Mouse (Mus musculus) hindbrain, embryonic 13.5 days (tissue): ENCODE data around the gene S100a8. TPM values are rescaled to one million over a fixed set of nuclear protein-coding genes. Genes with fewer than 3 reads are reported as not detected.
A peak's percentile ranks its signal among the peaks of the same experiment; 100 is the strongest.

Experiments used
- ATAC-seq: fragments of 200-750 bp; cut with Nextera tagmentation; 2 replicates; pipeline ENCODE4 v1.8.0; 2017; ENCODE audit warnings: moderate TSS enrichment; ENCODE audit not compliant: low FRiP score
- H3K27ac ChIP-seq: fragments of 300-500 bp; sonication (generic); 2 replicates; pipeline ENCODE4 v1.5.1; 2015; ENCODE audit warnings: inconsistent platforms, mild to moderate bottlenecking, moderate library complexity
- H3K27me3 ChIP-seq: fragments of 300-500 bp; sonication (generic); 2 replicates; pipeline ENCODE4 v1.6.1; 2015; ENCODE audit warnings: mild to moderate bottlenecking, inconsistent platforms
- H3K36me3 ChIP-seq: fragments of 300-500 bp; sonication (generic); 2 replicates; pipeline ENCODE4 v1.6.1; 2015; ENCODE audit warnings: mild to moderate bottlenecking, inconsistent platforms
- H3K4me1 ChIP-seq: fragments of 300-500 bp; sonication (generic); replicated peaks from 2 replicates; pipeline ENCODE4 v1.6.1; 2015; ENCODE audit warnings: inconsistent platforms
- H3K4me2 ChIP-seq: fragments of 300-500 bp; sonication (generic); 2 replicates; pipeline ENCODE4 v1.6.1; 2015; ENCODE audit warnings: inconsistent platforms, mild to moderate bottlenecking, moderate library complexity
- H3K4me3 ChIP-seq: fragments of 300-500 bp; sonication (generic); 2 replicates; pipeline ENCODE4 v1.5.1; 2015; ENCODE audit warnings: mild to moderate bottlenecking, inconsistent platforms
- H3K9ac ChIP-seq: fragments of 300-500 bp; sonication (generic); 2 replicates; pipeline ENCODE4 v1.6.1; 2015; ENCODE audit warnings: mild to moderate bottlenecking, inconsistent platforms
- H3K9me3 ChIP-seq: fragments of 300-500 bp; sonication (generic); 2 replicates; pipeline ENCODE4 v1.6.1; 2016; ENCODE audit warnings: inconsistent platforms
- WGBS: fragments of 180-500 bp; shearing (Covaris S2); methylation state at CpG from one replicate; pipeline ENCODE4 v1.1.7; 2015; 5-methylcytosine and 5-hydroxymethylcytosine counted together
- polyA plus RNA-seq: library from polyadenylated mRNA; unstranded; fragments of >200 nt; fragmentation: Nextera tagmentation; extraction: Ambion mirVana; gene quantifications from 2 replicates; pipeline ENCODE4 v1.2.1, GENCODE M21; 2015

Gene S100a8
- polyA plus RNA-seq: 8.9 and 11.2 TPM in 2 replicates

GRCm38 (mm10) chr3:90668846-90669245 lies at the start of gene S100a8:
S100a8 (plus strand) TSS chr3:90668978.
- H3K9ac ChIP-seq: no peak within 1 kb of the TSS
- H3K4me1 ChIP-seq: no peaks in the 10 kb centered on the region
- no peaks in the 10 kb centered on the region for H3K27me3 ChIP-seq
- 74% methylated on average over 8 of the region's 8 CpGs for WGBS
- H3K4me2 ChIP-seq: no peak within 1 kb of the TSS
- H3K9me3 ChIP-seq: no peaks in the 10 kb centered on the region
- no peak for ATAC-seq
- no peak within 1 kb of the TSS for H3K27ac ChIP-seq
- H3K36me3 ChIP-seq: no peaks in the 10 kb centered on the region
- H3K4me3 ChIP-seq: no peak within 1 kb of the TSS

- Histone ChIP-seq H3K4me2 (no peak overlapping the region), H3K36me3 (no peaks in the 10 kb centered on the region), H3K4me1 (peaks cover 22% of the 10 kb centered on the region), H3K27ac (no peak overlapping the region), H3K9me3 (no peaks in the 10 kb centered on the region), H3K27me3 (no peaks in the 10 kb centered on the region), H3K4me3 (no peak overlapping the region), H3K9ac (no peak overlapping the region)
- WGBS: 56% methylated on average over 7 of the region's 7 CpGs
- ATAC-seq: no peak
Observed at GRCm38 (mm10) chr3:90621552-90621951, 47.2 kb upstream of the S100a8 start.

- H3K27me3 ChIP-seq: no peaks in the 10 kb centered on the region
- 6% methylated on average over 2 of the region's 2 CpGs for WGBS
- peak; percentile 64; the same call in 1 of the 2 replicates for ATAC-seq
- H3K4me3 ChIP-seq: no peak overlapping the region
- H3K9ac ChIP-seq: no peak overlapping the region
- no peak overlapping the region for H3K4me2 ChIP-seq
- H3K36me3 ChIP-seq: no peaks in the 10 kb centered on the region
- H3K27ac ChIP-seq: peak overlapping the region; percentile 68
- H3K4me1 ChIP-seq: peaks cover 22% of the 10 kb centered on the region
- H3K9me3 ChIP-seq: no peaks in the 10 kb centered on the region
Observed at GRCm38 (mm10) chr3:90623435-90624071, 45.2 kb upstream of the S100a8 start.

GRCm38 (mm10) chr3:90625496-90625895 lies 43.3 kb upstream of the S100a8 start:
- H3K27ac ChIP-seq: no peak overlapping the region
- no peaks in the 10 kb centered on the region for H3K9me3 ChIP-seq
- peaks cover 22% of the 10 kb centered on the region for H3K4me1 ChIP-seq
- 0 out of 2 replicates have a peak, but pooled peaks have one; percentile 6 for ATAC-seq
- 65% methylated on average over 5 of the region's 5 CpGs for WGBS
- H3K9ac ChIP-seq: no peak overlapping the region
- no peak overlapping the region for H3K4me3 ChIP-seq
- no peaks in the 10 kb centered on the region for H3K27me3 ChIP-seq
- H3K4me2 ChIP-seq: no peak overlapping the region
- H3K36me3 ChIP-seq: no peaks in the 10 kb centered on the region

- H3K4me1 ChIP-seq: peaks cover 22% of the 10 kb centered on the region
- H3K36me3 ChIP-seq: no peaks in the 10 kb centered on the region
- WGBS: 79% methylated on average over 9 of the region's 9 CpGs
- no peak for ATAC-seq
- no peaks in the 10 kb centered on the region for H3K9me3 ChIP-seq
- H3K9ac ChIP-seq: no peak overlapping the region
- H3K4me3 ChIP-seq: no peak overlapping the region
- H3K27ac ChIP-seq: no peak overlapping the region
- no peaks in the 10 kb centered on the region for H3K27me3 ChIP-seq
- H3K4me2 ChIP-seq: no peak overlapping the region
Observed at GRCm38 (mm10) chr3:90626266-90627021, 42.3 kb upstream of the S100a8 start.

GRCm38 (mm10) chr3:90627366-90627765 lies 41.4 kb upstream of the S100a8 start:
- Histone ChIP-seq H3K4me1 (peaks cover 22% of the 10 kb centered on the region), H3K27ac (no peak overlapping the region), H3K4me3 (no peak overlapping the region), H3K36me3 (no peaks in the 10 kb centered on the region), H3K9me3 (no peaks in the 10 kb centered on the region), H3K4me2 (no peak overlapping the region), H3K9ac (no peak overlapping the region), H3K27me3 (no peaks in the 10 kb centered on the region)
- ATAC-seq: no peak
- 96% methylated on average over 5 of the region's 5 CpGs for WGBS

GRCm38 (mm10) chr3:90627807-90628206 lies 41.0 kb upstream of the S100a8 start:
- H3K9me3 ChIP-seq: no peaks in the 10 kb centered on the region
- H3K27me3 ChIP-seq: no peaks in the 10 kb centered on the region
- H3K4me2 ChIP-seq: no peak overlapping the region
- no peak overlapping the region for H3K9ac ChIP-seq
- peaks cover 20% of the 10 kb centered on the region for H3K4me1 ChIP-seq
- ATAC-seq: no peak
- H3K27ac ChIP-seq: no peak overlapping the region
- 60% methylated on average over 4 of the region's 4 CpGs for WGBS
- H3K36me3 ChIP-seq: no peaks in the 10 kb centered on the region
- H3K4me3 ChIP-seq: no peak overlapping the region

GRCm38 (mm10) chr3:90629298-90629697 lies 39.5 kb upstream of the S100a8 start:
- Histone ChIP-seq H3K36me3 (no peaks in the 10 kb centered on the region), H3K27me3 (no peaks in the 10 kb centered on the region), H3K9ac (no peak overlapping the region), H3K4me2 (no peak overlapping the region), H3K4me1 (peaks cover 5% of the 10 kb centered on the region; the same call in 1 of the 2 replicates), H3K27ac (no peak overlapping the region), H3K4me3 (no peak overlapping the region), H3K9me3 (no peaks in the 10 kb centered on the region)
- WGBS: 67% methylated on average over 2 of the region's 2 CpGs
- no peak for ATAC-seq

GRCm38 (mm10) chr3:90631984-90632383 lies 36.8 kb upstream of the S100a8 start:
- ATAC-seq: no peak
- Histone ChIP-seq H3K4me2 (no peak overlapping the region), H3K4me1 (no peaks in the 10 kb centered on the region), H3K9ac (no peak overlapping the region), H3K9me3 (no peaks in the 10 kb centered on the region), H3K36me3 (no peaks in the 10 kb centered on the region), H3K27ac (no peak overlapping the region), H3K27me3 (no peaks in the 10 kb centered on the region), H3K4me3 (no peak overlapping the region)
- WGBS: 81% methylated on average over 2 of the region's 2 CpGs

- 79% methylated on average over 1 of the region's 1 CpGs for WGBS
- H3K4me1 ChIP-seq: no peaks in the 10 kb centered on the region
Observed at GRCm38 (mm10) chr3:90638511-90639275, 30.1 kb upstream of the S100a8 start.

DNA sequence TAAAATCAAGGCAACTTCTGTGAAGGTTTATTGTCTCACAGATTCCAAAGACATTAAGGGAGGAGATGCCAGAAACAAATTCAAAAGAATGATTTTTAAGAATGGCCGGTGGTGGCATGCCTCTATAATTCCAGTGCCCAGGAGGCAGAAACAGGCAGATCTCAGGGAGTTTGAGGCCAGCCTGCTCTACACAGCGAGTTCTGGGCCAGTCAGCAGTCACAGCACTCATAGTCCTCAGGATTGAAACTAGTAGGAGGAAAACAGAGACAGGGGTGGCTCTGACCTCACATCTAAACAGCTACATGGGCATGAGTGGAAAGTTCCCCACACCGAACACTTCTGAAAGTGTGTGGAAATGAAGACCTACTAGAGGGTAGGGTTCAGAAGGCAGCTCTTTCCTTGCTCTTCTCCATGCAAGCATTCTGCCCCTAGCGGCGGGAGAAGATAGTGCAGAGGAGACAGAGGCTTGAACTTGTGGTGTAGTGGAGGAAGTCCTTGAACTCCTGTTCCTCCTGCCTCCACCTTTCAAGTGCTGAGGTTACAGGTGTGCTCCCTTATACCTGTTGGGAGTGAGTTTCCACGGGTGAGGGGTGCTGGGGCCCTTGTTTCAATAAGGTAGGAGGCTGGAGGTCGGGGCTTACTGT lies 29.1 kb upstream of the S100a8 start:
- Histone ChIP-seq H3K4me1 (no peaks in the 10 kb centered on the region), H3K27me3 (no peaks in the 10 kb centered on the region), H3K9ac (no peak overlapping the region), H3K4me2 (no peak overlapping the region), H3K27ac (no peak overlapping the region), H3K9me3 (no peaks in the 10 kb centered on the region), H3K36me3 (no peaks in the 10 kb centered on the region), H3K4me3 (no peak overlapping the region)
- WGBS: 54% methylated on average over 7 of the region's 7 CpGs
- ATAC-seq: no peak

More at GRCm38 (mm10) chr3:90638511-90639275, 30.1 kb upstream of the S100a8 start:
- no peaks in the 10 kb centered on the region for H3K9me3 ChIP-seq
- no peaks in the 10 kb centered on the region for H3K27me3 ChIP-seq
- no peak overlapping the region for H3K27ac ChIP-seq
- H3K36me3 ChIP-seq: no peaks in the 10 kb centered on the region
- no peak overlapping the region for H3K4me3 ChIP-seq
- no peak for ATAC-seq
- no peak overlapping the region for H3K4me2 ChIP-seq
- H3K9ac ChIP-seq: no peak overlapping the region

DNA sequence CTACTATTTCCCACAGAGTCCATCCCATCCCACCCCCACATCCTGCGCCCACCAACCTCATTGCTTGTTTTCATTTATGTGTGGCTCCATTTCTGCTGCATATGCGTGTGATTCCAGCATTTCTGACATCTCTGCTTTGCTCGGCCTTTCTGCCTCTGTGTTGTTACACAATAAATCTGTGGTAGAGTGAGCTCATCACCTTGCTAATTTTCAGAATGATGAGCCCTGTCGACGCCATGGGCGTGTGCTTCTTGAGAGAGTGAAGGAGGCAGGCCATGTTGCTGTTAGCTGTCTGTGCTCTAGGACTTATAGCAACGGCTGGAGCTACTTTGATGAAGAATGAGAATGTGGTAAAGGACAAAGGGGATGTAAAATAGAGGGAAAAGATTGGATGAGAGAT lies 27.8 kb upstream of the S100a8 start:
- H3K9ac ChIP-seq: no peak overlapping the region
- H3K27ac ChIP-seq: no peak overlapping the region
- H3K27me3 ChIP-seq: no peaks in the 10 kb centered on the region
- no peak overlapping the region for H3K4me3 ChIP-seq
- H3K9me3 ChIP-seq: no peaks in the 10 kb centered on the region
- WGBS: 86% methylated on average over 7 of the region's 7 CpGs
- no peaks in the 10 kb centered on the region for H3K36me3 ChIP-seq
- no peak overlapping the region for H3K4me2 ChIP-seq
- ATAC-seq: no peak
- no peaks in the 10 kb centered on the region for H3K4me1 ChIP-seq
